Mouse (Mus musculus): Measurements from ENCODE around the gene 2700097O09Rik. TPM values are rescaled to one million over a fixed set of nuclear protein-coding genes. Genes with fewer than 3 reads are reported as not detected.

2700097O09Rik gene
- total RNA-seq (2023), result 1 to 10 TPM; 7.1 to 8.1 TPM

DNA sequence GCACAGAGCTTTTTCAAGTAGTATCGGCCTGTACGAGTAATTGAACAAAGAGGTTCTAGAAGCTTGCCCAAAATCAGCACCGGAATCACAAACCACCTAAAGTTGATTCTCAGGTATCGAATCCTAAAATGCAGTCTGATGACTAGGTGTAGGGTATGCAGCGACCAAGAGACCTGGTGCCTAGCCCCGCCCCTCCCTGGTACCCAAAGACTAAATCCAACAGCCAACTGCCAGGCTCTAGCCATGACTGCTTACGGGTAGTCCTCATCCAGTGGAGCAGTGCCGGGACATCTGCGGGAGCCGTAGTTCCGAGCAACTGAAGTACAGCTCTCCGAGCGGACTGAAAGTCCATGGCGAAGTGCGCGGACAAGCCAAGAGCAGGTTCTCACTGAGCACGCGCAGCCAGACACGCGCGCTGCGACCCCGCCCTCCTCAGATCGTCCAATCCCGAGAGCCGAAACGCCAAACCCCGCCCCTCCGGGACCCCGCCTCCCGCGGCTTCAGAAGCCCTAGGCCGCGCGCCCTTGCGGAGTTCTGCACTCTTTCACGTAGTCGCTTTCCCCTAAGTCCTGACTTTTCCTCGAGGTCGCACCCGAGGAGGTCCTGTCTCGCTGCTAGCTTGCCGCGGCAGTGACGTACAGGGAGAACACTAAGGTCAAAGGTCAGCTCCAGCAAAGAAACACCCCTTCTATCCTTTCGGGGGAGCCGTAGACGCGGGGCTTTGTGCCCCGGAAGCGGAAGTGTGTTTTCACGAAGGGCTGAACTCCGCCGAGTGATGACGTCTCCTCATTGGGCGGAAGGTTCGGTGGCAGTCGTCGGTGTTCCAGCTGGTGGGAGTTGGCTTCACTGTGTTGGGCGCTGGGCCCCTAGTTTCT lies at the start of gene 2700097O09Rik, which contains the start of gene Srp54a:
Gene 2700097O09Rik, minus strand, starts transcription at position 385 of the 875 bp plus-strand sequence.
Gene Srp54a, plus strand, starts transcription at position 537 of the 875 bp plus-strand sequence.

DNA sequence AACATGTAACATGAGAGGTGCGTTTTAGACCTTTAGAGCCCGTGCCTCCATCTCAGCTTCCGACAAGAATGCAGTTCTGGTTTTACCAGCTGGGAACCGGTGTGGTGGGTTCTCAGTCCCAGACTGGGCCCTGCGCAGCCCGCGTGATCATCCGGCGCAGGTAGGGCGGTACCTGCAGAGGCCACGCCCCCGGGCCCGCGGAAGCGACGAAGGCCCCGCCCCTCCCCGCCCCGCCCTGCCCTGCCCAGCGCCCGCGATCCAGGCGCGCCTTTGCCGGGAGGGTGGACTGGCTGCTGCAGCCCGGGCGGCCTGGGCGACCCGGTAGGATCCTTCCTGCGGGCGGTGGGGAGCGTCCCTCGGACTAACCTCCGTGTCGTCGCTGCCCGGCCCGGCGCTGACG lies 44.3 kb upstream of the 2700097O09Rik start, which contains the start of gene Fam177a:
Gene Fam177a, plus strand, starts transcription at position 228 of the 400 bp plus-strand sequence.

DNA sequence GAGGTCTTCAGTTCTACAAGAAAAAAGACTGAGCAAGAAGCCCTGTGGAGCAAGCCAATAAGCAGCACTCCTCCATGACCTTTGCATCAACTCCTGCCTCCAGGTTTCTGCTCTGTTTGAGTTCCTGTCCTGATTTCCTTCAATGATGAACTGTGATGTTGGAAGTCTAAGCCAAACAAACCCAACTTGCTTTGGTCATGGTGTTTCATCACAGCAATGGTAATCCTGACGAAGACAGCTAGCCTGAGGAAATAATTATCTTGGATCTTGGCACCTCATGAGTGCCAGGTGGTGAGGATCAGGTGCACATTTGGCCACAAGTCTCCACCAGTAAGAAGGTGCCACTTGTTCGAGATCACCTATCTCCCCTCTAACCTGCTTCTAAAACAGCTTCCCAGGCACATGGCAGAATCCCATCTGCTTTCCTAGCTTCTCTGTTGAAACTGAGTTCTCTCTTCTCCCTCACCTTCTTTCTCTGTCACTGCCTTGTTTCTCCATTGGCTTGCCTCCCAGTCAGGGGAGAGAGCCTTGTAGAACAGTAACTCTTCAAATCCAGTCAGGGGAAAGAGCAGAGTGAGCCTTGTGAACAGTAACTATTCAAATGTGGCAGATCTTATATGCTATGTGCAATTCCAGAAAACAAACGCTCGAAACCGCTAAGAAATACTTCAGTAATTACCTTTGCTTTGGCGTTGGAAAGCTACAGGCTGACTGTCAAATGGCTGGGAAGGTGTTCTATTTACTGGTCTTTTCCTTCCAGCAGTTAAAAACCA lies 66.1 kb downstream of the 2700097O09Rik start, which contains the start of gene Baz1a:
Gene Baz1a, minus strand, starts transcription at position 723 of the 773 bp plus-strand sequence.

Other genes starting within 250 kb of the 2700097O09Rik start
- 10 to 100 TPM; 51.6 to 68.1 TPM for gene Cfl2, start 217.2 kb downstream of the 2700097O09Rik start, total RNA-seq (2023)
- not detected for gene Gm20403, start 93.6 kb downstream of the 2700097O09Rik start, total RNA-seq (2023)
- gene Baz1a, start 65.8 kb downstream of the 2700097O09Rik start, total RNA-seq (2023), result 100 to 1,000 TPM; 264 to 292 TPM
- 10 to 100 TPM; 71.4 to 72.9 TPM for gene Srp54a, start 152 bp upstream of the 2700097O09Rik start, total RNA-seq (2023)
- gene Fam177a, start 44.4 kb upstream of the 2700097O09Rik start, total RNA-seq (2023), result 10 to 100 TPM in 1 of 2 experiments, 1 to 10 TPM in 1; 4.8 to 10.4 TPM
- gene Srp54b, start 75.0 kb upstream of the 2700097O09Rik start, total RNA-seq (2023), result 10 to 100 TPM; 23.4 to 27.3 TPM
- gene 1700047I17Rik2, start 119.5 kb upstream of the 2700097O09Rik start, total RNA-seq (2023), result 1 to 10 TPM in 1 of 2 experiments, not detected in 1; 8.4 TPM
- 10 to 100 TPM; 23.0 to 26.2 TPM for gene Srp54c, start 150.1 kb upstream of the 2700097O09Rik start, total RNA-seq (2023)
- gene 1110008L16Rik, start 219.5 kb upstream of the 2700097O09Rik start, total RNA-seq (2023), result 10 to 100 TPM; 10.5 to 12.7 TPM
- 10 to 100 TPM; 21.7 to 22.6 TPM for gene Ppp2r3c, start 222.9 kb upstream of the 2700097O09Rik start, total RNA-seq (2023)